Mouse (Mus musculus) liver, adult 2 months (tissue): ENCODE measurements around the gene Cask. TPM values are rescaled to one million over a fixed set of nuclear protein-coding genes. Genes with fewer than 3 reads are reported as not detected.

Experiments
- DNase-seq: peaks from one replicate; pipeline ENCODE4 v3.0.0-alpha.2; 2011; ENCODE audit warnings: low read depth, low spot score; ENCODE audit errors: extremely low read depth
- H3K27ac ChIP-seq: fragments of 200-500 bp; replicated peaks from 2 replicates; pipeline ENCODE4 v1.5.1; 2012; ENCODE audit warnings: low read depth, mild to moderate bottlenecking, control low read depth, inconsistent platforms, low read length; ENCODE audit not compliant: insufficient read depth
- H3K27me3 ChIP-seq: fragments of 200-500 bp; 2 replicates; pipeline ENCODE4 v1.6.1; 2012; ENCODE audit warnings: mild to moderate bottlenecking, moderate library complexity, low read length, inconsistent platforms; ENCODE audit not compliant: control insufficient read depth, insufficient read depth
- H3K36me3 ChIP-seq: fragments of 200-500 bp; 2 replicates; pipeline ENCODE4 v1.6.1; 2012; ENCODE audit warnings: low read length, inconsistent platforms; ENCODE audit not compliant: control insufficient read depth, insufficient read depth
- H3K4me1 ChIP-seq: fragments of 200-500 bp; 2 replicates; pipeline ENCODE4 v1.6.1; 2011; ENCODE audit warnings: low read length; ENCODE audit not compliant: control insufficient read depth, insufficient read depth
- H3K4me3 ChIP-seq: fragments of 200-500 bp; 2 replicates; pipeline ENCODE4 v1.5.1; 2011; ENCODE audit warnings: low read depth, mild to moderate bottlenecking, control low read depth, low read length, moderate library complexity; ENCODE audit not compliant: insufficient read depth
- H3K79me2 ChIP-seq: fragments of 200-500 bp; 2 replicates; pipeline ENCODE4 v1.6.1; 2012; ENCODE audit warnings: inconsistent platforms, mild to moderate bottlenecking, low read length, moderate library complexity; ENCODE audit not compliant: control insufficient read depth, insufficient read depth
- H3K9ac ChIP-seq: fragments of 200-500 bp; 2 replicates; pipeline ENCODE4 v1.6.1; 2012; ENCODE audit warnings: low read depth, mild to moderate bottlenecking, control low read depth, inconsistent platforms, low read length
- CTCF ChIP-seq: fragments of 200-500 bp; IDR thresholded peaks from 2 replicates; pipeline ENCODE4 v1.5.1; 2011; ENCODE audit warnings: low read depth, low read length, control low read depth
- POLR2A ChIP-seq: fragments of 200-500 bp; IDR thresholded peaks from 2 replicates; pipeline ENCODE4 v1.6.1; 2011; ENCODE audit warnings: low read length, control low read depth; ENCODE audit not compliant: insufficient read depth; ENCODE audit errors: extremely low read depth
- WGBS: fragments of 180-500 bp; shearing (Covaris S2); methylation state at CpG from one replicate; pipeline ENCODE4 v1.1.7; 2018; 5-methylcytosine and 5-hydroxymethylcytosine counted together
- polyA plus RNA-seq: library from polyadenylated mRNA; depleted of rRNA; stranded (reverse); fragments of >200 nt; gene quantifications from 2 replicates; pipeline ENCODE4 v1.2.3, GENCODE M21; 2012
- total RNA-seq: library from RNA; depleted of rRNA; stranded (reverse); fragments of >200 nt; gene quantifications from 2 replicates; pipeline ENCODE4 v1.2.3, GENCODE M21; 2014

The Cask gene
- total and polyA plus RNA-seq, 2 experiments, result 2.7 to 10.6 TPM

DNA sequence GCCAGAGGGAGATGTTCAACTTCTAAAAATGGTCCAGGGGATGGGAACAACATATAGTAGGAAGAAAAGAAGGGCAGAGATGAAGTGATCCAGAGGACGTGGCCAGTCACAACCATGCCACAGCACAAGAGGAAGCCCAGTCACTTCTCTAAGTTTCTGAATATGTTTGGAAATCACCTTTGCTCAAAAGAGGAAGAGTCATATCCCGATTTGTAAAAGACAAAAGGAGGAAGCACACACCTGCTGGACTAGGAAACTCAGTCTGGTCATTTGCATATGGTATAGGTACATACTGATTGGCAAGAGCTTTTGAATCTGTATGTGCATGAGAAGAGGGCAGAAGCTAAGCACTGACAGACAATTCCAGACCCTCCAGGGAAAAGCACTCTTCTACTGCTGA, 251.8 kb downstream of the Cask start:
- DNase-seq, result no peak
- H3K36me3 ChIP-seq, result no peaks in the 10 kb centered on the region
- H3K9ac ChIP-seq, result no peak overlapping the region
- H3K79me2 ChIP-seq, result no peaks in the 10 kb centered on the region
- H3K4me1 ChIP-seq, result no peaks in the 10 kb centered on the region
- H3K27ac ChIP-seq, result no peak overlapping the region
- H3K27me3 ChIP-seq, result no peaks in the 10 kb centered on the region
- H3K4me3 ChIP-seq, result no peak overlapping the region
- 73% methylated on average over 2 of the region's 2 CpGs for WGBS
- TF ChIP-seq CTCF, result no peak
- no peak for TF ChIP-seq POLR2A

DNA sequence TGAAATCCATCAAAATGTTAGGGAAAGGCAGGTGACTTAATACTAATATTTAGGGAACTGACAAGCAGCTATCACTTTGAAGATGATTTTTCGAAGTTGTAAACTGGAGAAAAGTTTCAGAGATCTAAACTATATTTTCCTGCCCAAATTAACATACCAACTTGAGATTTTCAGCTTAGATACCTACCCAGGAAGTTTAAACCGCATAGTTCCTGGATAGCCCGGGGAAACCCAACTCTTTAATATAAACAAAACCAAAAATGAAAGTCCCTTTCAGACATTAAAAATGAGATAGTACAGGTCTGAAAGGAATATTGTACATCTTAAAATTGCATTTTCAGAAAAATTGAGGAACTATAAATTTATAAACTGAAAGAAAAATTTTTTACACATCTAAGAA, 273.5 kb downstream of the Cask start:
- no peak overlapping the region for H3K27ac ChIP-seq
- 75% methylated on average over 3 of the region's 3 CpGs for WGBS

DNA sequence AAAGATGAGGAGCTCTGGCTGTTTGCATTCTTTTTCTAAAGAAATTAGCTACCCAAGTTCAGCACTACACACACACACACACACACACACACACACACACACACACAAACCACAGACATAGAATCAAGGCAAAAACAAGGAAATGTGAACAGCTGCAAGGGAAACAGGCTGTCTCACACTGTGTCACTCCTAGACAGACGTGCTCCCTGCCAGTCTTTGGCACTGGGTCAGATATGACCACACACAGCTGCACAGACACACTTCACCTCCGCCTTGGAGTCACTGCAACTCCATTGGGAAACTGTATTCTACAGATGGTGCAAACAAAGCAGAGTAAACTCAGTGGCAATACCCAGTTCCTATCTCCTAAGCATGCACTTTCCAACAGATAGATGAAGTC, 274.6 kb downstream of the Cask start:
- Histone ChIP-seq H3K27me3 (no peaks in the 10 kb centered on the region), H3K36me3 (no peaks in the 10 kb centered on the region), H3K27ac (no peak overlapping the region), H3K9ac (no peak overlapping the region), H3K79me2 (no peaks in the 10 kb centered on the region), H3K4me3 (no peak overlapping the region), H3K4me1 (no peaks in the 10 kb centered on the region)
- TF ChIP-seq POLR2A, result no peak
- TF ChIP-seq CTCF, result no peak
- DNase-seq, result peak; percentile 2
- 62% methylated on average over 2 of the region's 2 CpGs for WGBS

More for the DNA sequence above, 273.5 kb downstream of the Cask start:
- DNase-seq, result no peak
- H3K4me3 ChIP-seq, result no peak overlapping the region
- H3K9ac ChIP-seq, result no peak overlapping the region
- TF ChIP-seq CTCF (no peak), POLR2A (no peak)
- H3K36me3 ChIP-seq, result no peaks in the 10 kb centered on the region
- H3K79me2 ChIP-seq, result no peaks in the 10 kb centered on the region
- H3K27me3 ChIP-seq, result no peaks in the 10 kb centered on the region
- H3K4me1 ChIP-seq, result no peaks in the 10 kb centered on the region

DNA sequence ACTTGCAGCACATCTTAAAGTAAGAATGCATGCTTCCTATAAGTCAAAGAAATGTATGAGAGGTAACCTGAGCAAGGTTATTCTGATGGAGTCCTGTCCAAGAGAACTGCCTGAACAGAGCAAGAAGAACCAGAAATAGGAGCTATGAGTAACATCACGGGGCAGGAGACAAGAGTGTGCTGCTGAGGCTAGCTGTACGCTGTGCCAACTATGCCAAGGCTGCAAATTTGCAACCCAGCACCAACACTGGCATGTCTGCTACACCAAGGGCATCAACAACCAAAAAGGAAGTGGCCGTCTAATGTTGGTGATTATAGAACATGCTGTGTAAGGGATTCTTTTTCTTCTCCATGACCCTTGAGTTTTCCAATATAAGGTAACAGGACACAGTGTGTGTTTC, 276.3 kb downstream of the Cask start:
- Histone ChIP-seq H3K79me2 (no peaks in the 10 kb centered on the region), H3K36me3 (no peaks in the 10 kb centered on the region), H3K4me1 (no peaks in the 10 kb centered on the region), H3K27ac (no peak overlapping the region), H3K4me3 (no peak overlapping the region), H3K9ac (no peak overlapping the region), H3K27me3 (no peaks in the 10 kb centered on the region)
- TF ChIP-seq POLR2A (no peak), CTCF (no peak)
- no peak for DNase-seq
- WGBS, result 84% methylated on average over 3 of the region's 3 CpGs

DNA sequence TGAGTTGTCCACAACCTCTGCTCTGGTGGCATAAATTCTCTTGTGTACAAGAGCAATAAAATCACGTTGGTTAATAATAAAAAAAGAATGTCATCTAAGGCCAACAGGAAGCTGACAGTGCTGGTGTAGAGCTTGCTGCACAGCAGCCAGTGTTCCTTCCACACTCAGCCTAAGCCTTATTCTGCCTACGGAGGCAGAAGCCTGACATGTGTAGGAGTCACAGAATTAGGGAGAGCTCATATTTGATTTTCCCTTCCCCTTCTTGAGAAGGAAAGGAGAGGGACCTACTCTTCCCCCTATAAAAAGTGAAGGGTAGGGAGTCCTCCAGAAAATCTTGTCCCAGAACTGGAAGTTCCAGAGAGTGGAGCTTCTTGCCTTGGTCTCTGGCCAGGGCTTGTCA, 276.9 kb downstream of the Cask start:
- WGBS, result 47% methylated on average over 2 of the region's 2 CpGs
- no peak for TF ChIP-seq POLR2A
- no peak for TF ChIP-seq CTCF
- no peak overlapping the region for H3K27ac ChIP-seq
- no peaks in the 10 kb centered on the region for H3K36me3 ChIP-seq
- no peaks in the 10 kb centered on the region for H3K27me3 ChIP-seq
- H3K79me2 ChIP-seq, result no peaks in the 10 kb centered on the region
- no peaks in the 10 kb centered on the region for H3K4me1 ChIP-seq
- H3K4me3 ChIP-seq, result no peak overlapping the region
- DNase-seq, result peak; percentile 2
- H3K9ac ChIP-seq, result no peak overlapping the region

DNA sequence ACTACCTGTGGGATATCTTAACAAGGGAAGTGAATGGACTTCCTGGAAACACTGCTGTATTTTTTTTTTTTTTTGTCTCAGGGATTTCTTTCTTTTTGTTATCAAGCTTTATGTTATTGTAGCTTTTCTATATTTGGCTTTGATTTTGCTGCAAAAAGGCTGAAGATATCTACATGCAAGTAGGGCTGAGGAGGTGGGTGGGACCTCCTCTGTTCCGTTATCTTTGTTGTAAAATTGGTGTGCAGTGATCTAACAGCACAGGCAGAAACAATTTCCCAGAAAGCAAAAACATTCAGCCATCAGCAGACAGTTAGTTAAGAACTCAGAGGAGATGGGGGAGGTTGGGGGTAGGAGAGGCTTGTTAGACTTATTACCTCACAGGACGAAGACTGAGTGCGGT, 296.7 kb downstream of the Cask start:
- DNase-seq, result no peak
- Histone ChIP-seq H3K27me3 (no peaks in the 10 kb centered on the region), H3K79me2 (no peaks in the 10 kb centered on the region), H3K4me3 (no peak overlapping the region), H3K4me1 (no peaks in the 10 kb centered on the region), H3K36me3 (no peaks in the 10 kb centered on the region), H3K27ac (no peak overlapping the region), H3K9ac (no peak overlapping the region)
- WGBS, result 90% methylated on average over 3 of the region's 3 CpGs
- TF ChIP-seq CTCF, result no peak
- no peak for TF ChIP-seq POLR2A
